Comparison of ENCODE assay signal across 24 mouse cellular contexts in genomic region chr12:17717257-17717656, GRCm38 (mm10). TPM values are rescaled to one million over a fixed set of nuclear protein-coding genes. Genes with fewer than 3 reads are reported as not detected.
DNase-seq lines count a peak whose midpoint lies in the region; ATAC-seq and TF ChIP-seq lines count a peak whose summit lies in the region.
"Had no signal": no experiment of that assay in that cellular context is flagged by ENCODE, and none has a peak within 500 bp of the region (broad histone marks: within the 10 kb centered on the region; RNA-seq: fewer than 3 reads in every experiment).

No protein-coding gene starts in this region.

- no peak for DNase-seq in spleen, adult 2 months (ENCODE audit: low read depth in 1 of 2, low spot score in 2 of 2)
- no peak for DNase-seq in spleen, postnatal 4 days (ENCODE audit: low spot score in 2 of 2)
- peak; percentile 34 for DNase-seq in CD4-positive, CD25-positive, alpha-beta regulatory T cell, adult 2 months (ENCODE audit: low read depth, low spot score)
- no peak for DNase-seq in MEL (ENCODE audit: low read depth, low spot score)
- DNase-seq in induced T-regulatory cell, adult 2 months (ENCODE audit: low read depth): peak; percentile 49
- no peak for DNase-seq in kidney, adult 9 months
- DNase-seq in retina, embryonic 14.5 days (ENCODE audit: low spot score): no peak
- DNase-seq: adrenal gland, postnatal 10 days; adrenal gland, postnatal 36 days; B cell, adult 2 months; cerebellum, adult 18-20 months; cerebellum, adult 9-10 months; cerebellum, postnatal 14 days; gastrocnemius, postnatal 10 days; gastrocnemius, postnatal 36 days; heart, adult 2 months had no signal

- no peak for ATAC-seq in heart, embryonic 11.5 days (replicated peaks; ENCODE audit: insufficient number of reproducible peaks, low FRiP score, low TSS enrichment)
- ATAC-seq: forebrain, embryonic 13.5 days; forebrain, embryonic 16.5 days; Patski had no signal

- H3K4me3 ChIP-seq in spleen, adult 2 months (ENCODE audit: extremely low read depth, insufficient read depth, insufficient read length): no peak overlapping the region
- H3K4me3 ChIP-seq in MEL (ENCODE audit: control insufficient read depth in 1 of 2, insufficient read depth in 1 of 2, low read depth in 2 of 2, low read length in 2 of 2): no peak overlapping the region
- no peak overlapping the region for H3K4me3 ChIP-seq in heart, embryonic 11.5 days (ENCODE audit: low read depth, low read length)
- H3K4me3 ChIP-seq: forebrain, embryonic 10.5 days; forebrain, embryonic 13.5 days; heart, adult 2 months; heart, embryonic 10.5 days; hindbrain, embryonic 12.5 days; hindbrain, embryonic 15.5 days had no signal

- H3K9ac ChIP-seq in MEL (ENCODE audit: control insufficient read depth, low read depth, low read length, poor library complexity, severe bottlenecking): no peak overlapping the region
- no peak overlapping the region for H3K9ac ChIP-seq in heart, embryonic 11.5 days (ENCODE audit: low read depth, low read length)
- H3K9ac ChIP-seq: forebrain, embryonic 13.5 days; hindbrain, embryonic 12.5 days; hindbrain, embryonic 15.5 days had no signal

- H3K9me3 ChIP-seq in MEL (replicated peaks; ENCODE audit: insufficient read depth, low read length): no peaks in the 10 kb centered on the region
- H3K9me3 ChIP-seq in heart, embryonic 11.5 days (replicated peaks; ENCODE audit: control insufficient read depth, low read length): no peaks in the 10 kb centered on the region
- H3K9me3 ChIP-seq: forebrain, embryonic 10.5 days; forebrain, embryonic 13.5 days; heart, embryonic 10.5 days; hindbrain, embryonic 12.5 days; hindbrain, embryonic 15.5 days had no signal

- H3K27ac ChIP-seq in spleen, adult 2 months (ENCODE audit: insufficient read depth, low read length): peak overlapping the region; percentile 53
- peak overlapping the region; percentile 92; the same call in 1 of the 2 replicates for H3K27ac ChIP-seq in MEL (ENCODE audit: control insufficient read depth, low read depth, low read length)
- H3K27ac ChIP-seq in heart, embryonic 11.5 days (ENCODE audit: low read depth, low read length): no peak overlapping the region
- H3K27ac ChIP-seq: forebrain, embryonic 10.5 days; forebrain, embryonic 13.5 days; heart, adult 2 months; heart, embryonic 10.5 days; hindbrain, embryonic 12.5 days; hindbrain, embryonic 15.5 days had no signal

- no peaks in the 10 kb centered on the region for H3K36me3 ChIP-seq in spleen, adult 2 months (ENCODE audit: control insufficient read depth, insufficient read depth, low read length)
- H3K36me3 ChIP-seq in MEL (ENCODE audit: control insufficient read depth in 1 of 2, insufficient read depth in 2 of 2, low read length in 2 of 2): peaks cover 0 to 8% of the 10 kb centered on the region in 2 experiments; a peak in 2 of 4 replicates
- H3K36me3 ChIP-seq in heart, embryonic 11.5 days (ENCODE audit: control insufficient read depth, insufficient read depth, low read length): no peaks in the 10 kb centered on the region
- H3K36me3 ChIP-seq: heart, embryonic 10.5 days; hindbrain, embryonic 15.5 days had no signal

- H3K4me2 ChIP-seq in heart, embryonic 11.5 days: no peak overlapping the region
- H3K4me2 ChIP-seq: forebrain, embryonic 13.5 days; hindbrain, embryonic 12.5 days; hindbrain, embryonic 15.5 days had no signal

- TF ChIP-seq CTCF in spleen, adult 2 months (IDR thresholded peaks at IDR 0.05; ENCODE audit: extremely low read depth, insufficient read depth, insufficient read length, insufficient replicate concordance): no peak
- no peak for TF ChIP-seq CTCF in MEL (IDR thresholded peaks at IDR 0.05 in 2 of 3, conservative IDR thresholded peaks at IDR 0.05 in 1 of 3; ENCODE audit: control insufficient read depth in 1 of 3, insufficient read depth in 1 of 3, low read depth in 2 of 3, low read length in 3 of 3, poor library complexity in 1 of 3, severe bottlenecking in 1 of 3)

- no peaks in the 10 kb centered on the region for H3K79me2 ChIP-seq in MEL (ENCODE audit: control insufficient read depth, insufficient read depth, low read length, poor library complexity)

- WGBS in spleen, adult 2 months: 82% methylated on average over 1 of the region's 1 CpGs
- WGBS in heart, embryonic 11.5 days (ENCODE audit: insufficient replicate concordance): 92% methylated on average over 1 of the region's 1 CpGs

- H3K27me3 ChIP-seq in spleen, adult 2 months (ENCODE audit: control insufficient read depth, insufficient read depth, low read length): no peaks in the 10 kb centered on the region
- H3K27me3 ChIP-seq in MEL (ENCODE audit: control insufficient read depth in 1 of 2, insufficient read depth in 2 of 2, low read length in 2 of 2): no peaks in the 10 kb centered on the region
- H3K27me3 ChIP-seq in heart, embryonic 11.5 days (ENCODE audit: control insufficient read depth, insufficient read depth, low read length): no peaks in the 10 kb centered on the region
- H3K27me3 ChIP-seq: forebrain, embryonic 13.5 days; hindbrain, embryonic 12.5 days; hindbrain, embryonic 15.5 days; Patski had no signal

- H3K4me1 ChIP-seq in spleen, adult 2 months (ENCODE audit: control insufficient read depth, insufficient read depth, insufficient read length): peaks cover 8% of the 10 kb centered on the region; the same call in 1 of the 2 replicates
- peaks cover 2 to 31% of the 10 kb centered on the region in 2 experiments for H3K4me1 ChIP-seq in MEL (ENCODE audit: control insufficient read depth in 1 of 2, insufficient read depth in 2 of 2, low read length in 2 of 2)
- H3K4me1 ChIP-seq in heart, embryonic 11.5 days (ENCODE audit: control insufficient read depth, insufficient read depth, low read length): no peaks in the 10 kb centered on the region; the same call in 1 of the 2 replicates
- H3K4me1 ChIP-seq: hindbrain, embryonic 12.5 days had no signal

- no peak for TF ChIP-seq POLR2A in spleen, adult 2 months (IDR thresholded peaks at IDR 0.05; ENCODE audit: low read depth, low read length)
- TF ChIP-seq POLR2A in MEL (IDR thresholded peaks at IDR 0.05; ENCODE audit: control insufficient read depth in 1 of 2, insufficient read depth in 1 of 2, low read depth in 1 of 2, low read length in 2 of 2, poor library complexity in 1 of 2): no peak

- no peak for TF ChIP-seq RAD21 in MEL (IDR thresholded peaks at IDR 0.05; ENCODE audit: low read depth, low read length)

- TF ChIP-seq EP300 in MEL (IDR thresholded peaks at IDR 0.05; ENCODE audit: low read depth in 1 of 2, low read length in 2 of 2): no peak

TF ChIP-seq in MEL, 35 proteins besides CTCF, POLR2A, EP300 and RAD21:
- TF ChIP-seq ZC3H11A (IDR thresholded peaks at IDR 0.05; ENCODE audit: low read depth, low read length): no peak
- no peak for TF ChIP-seq TAL1 (IDR thresholded peaks at IDR 0.05; ENCODE audit: low read length)
- TF ChIP-seq MXI1 (IDR thresholded peaks at IDR 0.05; ENCODE audit: low read depth, low read length): no peak
- TF ChIP-seq NELFE (IDR thresholded peaks at IDR 0.05; ENCODE audit: low read depth, low read length): no peak
- TF ChIP-seq RCOR1 (IDR thresholded peaks at IDR 0.05; ENCODE audit: low read depth, low read length): no peak
- TF ChIP-seq ZMIZ1 (IDR thresholded peaks at IDR 0.05; ENCODE audit: low read depth, low read length): no peak
- no peak for TF ChIP-seq ZKSCAN1 (IDR thresholded peaks at IDR 0.05; ENCODE audit: low read depth, low read length)
- TF ChIP-seq TBP (IDR thresholded peaks at IDR 0.05; ENCODE audit: low read depth, low read length): no peak

RNA-seq across cellular contexts. Expression of gene Hpcal1, which starts 26.6 kb away (rescaled TPM):
- 76.2 and 81.8 TPM in 2 replicates for polyA plus RNA-seq in spleen, adult 2 months (2012; rRNA removed)
- 8.8 and 9.1 TPM in 2 replicates for total RNA-seq in MEL (2012; rRNA removed)
- 10 to 100 TPM in 1 of 2 experiments, not detected in 1; 23.0 TPM for polyA plus RNA-seq in MEL (2012; ENCODE audit: insufficient read depth in 1 of 2, insufficient read length in 2 of 2, low read depth in 1 of 2, low replicate concordance in 2 of 2, missing spikeins in 1 of 2)
- 22.1 and 22.9 TPM in 2 replicates for polyA plus RNA-seq in heart, embryonic 11.5 days (2014; fragmentation: Nextera tagmentation; extraction: Ambion mirVana)

Comparison
In these comparisons a context has a peak if more than half of its experiments do, and no peak if none do; other contexts are left out.
1. DNase-seq: peak in CD4-positive, CD25-positive, alpha-beta regulatory T cell, adult 2 months (single experiment) and induced T-regulatory cell, adult 2 months (single experiment); none in spleen, adult 2 months (0 of 2), spleen, postnatal 4 days (0 of 2), MEL (single experiment), kidney, adult 9 months (single experiment) and retina, embryonic 14.5 days (single experiment).